15 mouse cellular contexts compared by ENCODE assay signal in the genomic region with DNA sequence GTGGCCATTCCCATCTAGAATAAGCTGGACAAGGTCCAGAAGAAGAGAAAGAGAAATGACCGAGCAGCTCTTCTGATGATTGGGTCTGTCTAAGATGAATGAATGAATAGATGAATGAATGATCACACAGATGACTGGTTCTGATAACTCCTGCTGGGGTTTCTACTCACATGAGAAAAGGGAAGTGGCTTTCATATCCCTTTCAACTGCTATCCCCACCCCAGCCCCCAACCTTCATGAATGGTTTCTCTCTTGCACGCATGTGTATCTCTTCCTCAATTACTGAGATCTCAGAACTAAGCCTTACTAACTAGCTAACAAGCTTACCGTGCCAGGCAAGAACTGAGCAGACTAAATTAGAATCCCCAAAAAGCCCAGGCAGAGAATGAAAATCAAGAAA.
DNase-seq lines count a peak whose midpoint lies in the region; ATAC-seq and TF ChIP-seq lines count a peak whose summit lies in the region.
"Had no signal": no experiment of that assay in that cellular context is flagged by ENCODE, and none has a peak within 500 bp of the region (broad histone marks: within the 10 kb centered on the region; RNA-seq: fewer than 3 reads in every experiment).

No protein-coding gene starts in this region.

- H3K4me2 ChIP-seq in liver, embryonic 11.5 days: no peak overlapping the region
- H3K4me2 ChIP-seq: hindbrain, embryonic 15.5 days; liver, embryonic 13.5 days had no signal

- H3K27me3 ChIP-seq in liver, embryonic 11.5 days (replicated peaks; ENCODE audit: control insufficient read depth, insufficient read depth, low read length): no peaks in the 10 kb centered on the region
- no peaks in the 10 kb centered on the region for H3K27me3 ChIP-seq in G1E (ENCODE audit: insufficient read depth, low read length)
- H3K27me3 ChIP-seq in forebrain, embryonic 10.5 days (ENCODE audit: poor library complexity, severe bottlenecking): no peaks in the 10 kb centered on the region
- H3K27me3 ChIP-seq: hindbrain, embryonic 15.5 days; liver, embryonic 13.5 days had no signal

- no peak overlapping the region for H3K4me3 ChIP-seq in liver, embryonic 11.5 days (ENCODE audit: low read depth, low read length)
- H3K4me3 ChIP-seq in G1E (ENCODE audit: low read depth, low read length): no peak overlapping the region; the same call in 1 of the 2 replicates
- H3K4me3 ChIP-seq in forebrain, embryonic 10.5 days: no peak overlapping the region
- H3K4me3 ChIP-seq: hindbrain, embryonic 15.5 days; layer of hippocampus, adult 2 months; liver, embryonic 13.5 days had no signal

- 47% methylated on average over 3 of the region's 3 CpGs for WGBS in liver, embryonic 11.5 days
- 84% methylated on average over 3 of the region's 3 CpGs for WGBS in forebrain, embryonic 10.5 days

- no peaks in the 10 kb centered on the region for H3K9me3 ChIP-seq in liver, embryonic 11.5 days (ENCODE audit: control insufficient read depth, low read length)
- H3K9me3 ChIP-seq in G1E (replicated peaks): no peaks in the 10 kb centered on the region
- H3K9me3 ChIP-seq in forebrain, embryonic 10.5 days: no peaks in the 10 kb centered on the region
- H3K9me3 ChIP-seq: hindbrain, embryonic 15.5 days; liver, embryonic 13.5 days had no signal

- H3K4me1 ChIP-seq in liver, embryonic 11.5 days (replicated peaks; ENCODE audit: control insufficient read depth, insufficient read depth, low read length): no peaks in the 10 kb centered on the region
- H3K4me1 ChIP-seq in G1E (ENCODE audit: insufficient read depth, low read depth, low read length): peaks cover 47% of the 10 kb centered on the region
- no peaks in the 10 kb centered on the region for H3K4me1 ChIP-seq in forebrain, embryonic 10.5 days
- H3K4me1 ChIP-seq: hindbrain, embryonic 15.5 days; liver, embryonic 13.5 days had no signal

- peak; percentile 10 for DNase-seq in liver
- no peak for DNase-seq in liver, embryonic 11.5 days (ENCODE audit: low spot score)
- peak; percentile 10 for DNase-seq in G1E (ENCODE audit: low spot score)
- peak; percentile 51 for DNase-seq in thymus, postnatal 14 days
- DNase-seq in urinary bladder, postnatal 14 days (ENCODE audit: low spot score): no peak
- no peak for DNase-seq in forebrain, embryonic 10.5 days (ENCODE audit: extremely low spot score, low spot score)
- no peak for DNase-seq in urinary bladder, adult 18-20 months (ENCODE audit: low spot score in 2 of 2)
- DNase-seq: adrenal gland, adult 2 months; cerebellum, adult 9-10 months; heart, adult 11 months; kidney, adult 18-20 months; liver, embryonic 13.5 days had no signal

- no peak for TF ChIP-seq CTCF in G1E (IDR thresholded peaks at IDR 0.05; ENCODE audit: low read depth, low read length)

- ATAC-seq in liver, embryonic 11.5 days (replicated peaks; ENCODE audit: low FRiP score): no peak
- peak; percentile 82 for ATAC-seq in G1E (ENCODE audit: extremely low read depth, insufficient number of reproducible peaks, low FRiP score, poor library complexity, severe bottlenecking)
- ATAC-seq in megakaryocyte progenitor cell, adult 5-6 weeks (replicated peaks; ENCODE audit: poor library complexity): peak; percentile 94

- no peak overlapping the region for H3K27ac ChIP-seq in liver, embryonic 11.5 days (ENCODE audit: low read depth, low read length)
- H3K27ac ChIP-seq in forebrain, embryonic 10.5 days: no peak overlapping the region
- H3K27ac ChIP-seq: hindbrain, embryonic 15.5 days; layer of hippocampus, adult 2 months; liver, embryonic 13.5 days had no signal

- no peaks in the 10 kb centered on the region for H3K36me3 ChIP-seq in liver, embryonic 11.5 days (ENCODE audit: control insufficient read depth, insufficient read depth, low read length)
- no peaks in the 10 kb centered on the region for H3K36me3 ChIP-seq in G1E (replicated peaks)
- no peaks in the 10 kb centered on the region for H3K36me3 ChIP-seq in forebrain, embryonic 10.5 days (replicated peaks)
- H3K36me3 ChIP-seq: hindbrain, embryonic 15.5 days; liver, embryonic 13.5 days had no signal

- no peak overlapping the region for H3K9ac ChIP-seq in liver, embryonic 11.5 days (ENCODE audit: low read depth, low read length)
- H3K9ac ChIP-seq: hindbrain, embryonic 15.5 days; liver, embryonic 13.5 days had no signal

Comparison
In these comparisons a context has a peak if more than half of its experiments do, and no peak if none do; other contexts are left out.
1. DNase-seq: peak in liver (single experiment), G1E (single experiment) and thymus, postnatal 14 days (single experiment); none in liver, embryonic 11.5 days (single experiment), urinary bladder, postnatal 14 days (single experiment), forebrain, embryonic 10.5 days (single experiment) and urinary bladder, adult 18-20 months (0 of 2).